Mouse (Mus musculus): ENCODE results near the gene Bmp10. TPM values are rescaled to one million over a fixed set of nuclear protein-coding genes. Genes with fewer than 3 reads are reported as not detected.
A peak's percentile ranks its signal among the peaks of the same experiment; 100 is the strongest.
"Not testable (repeated sequence)": the region's sequence is repeated elsewhere in the genome, so short reads cannot be mapped to it uniquely, and the experiment has no call there.

Gene Bmp10
- polyA plus RNA-seq, 1 experiment, result not detected

GRCm38 (mm10) chr6:87451016-87451415, 22.2 kb downstream of the Bmp10 start:
- no peaks in the 10 kb centered on the region for H3K79me3 ChIP-seq (ENCODE audit: low read depth)
- no peaks in the 10 kb centered on the region for H3K79me2 ChIP-seq (ENCODE audit: control insufficient read depth, insufficient read depth)
- H3K36me3 ChIP-seq (ENCODE audit: control insufficient read depth, insufficient read depth), result no peaks in the 10 kb centered on the region
- no peak overlapping the region for H3K4me3 ChIP-seq (ENCODE audit: insufficient read depth, poor library complexity, severe bottlenecking)
- H3ac ChIP-seq (ENCODE audit: control insufficient read depth, insufficient read length, low read depth), result no peak overlapping the region
- peaks cover 26% of the 10 kb centered on the region for H3K27me3 ChIP-seq (ENCODE audit: control insufficient read depth, insufficient read depth, insufficient read length)
- no peak for TF ChIP-seq USF1 (IDR thresholded peaks at IDR 0.05; ENCODE audit: low read depth)
- no peak for TF ChIP-seq MYOG (IDR thresholded peaks at IDR 0.05; ENCODE audit: control insufficient read depth, extremely low read depth, insufficient read length)
- TF ChIP-seq MYOD1 (IDR thresholded peaks at IDR 0.05; ENCODE audit: control insufficient read depth, insufficient read length, low read depth), result no peak
- TF ChIP-seq FOSL1 (IDR thresholded peaks at IDR 0.05; ENCODE audit: insufficient read depth, low read length, poor library complexity, severe bottlenecking), result no peak
- peak; percentile 38 for TF ChIP-seq CTCF (IDR thresholded peaks at IDR 0.05; ENCODE audit: control insufficient read depth, insufficient read depth, insufficient read length)
- no peak for TF ChIP-seq CEBPB (IDR thresholded peaks at IDR 0.05; ENCODE audit: low read depth)
- no peak for TF ChIP-seq MAX (IDR thresholded peaks at IDR 0.05)

- H3K27me3 ChIP-seq (ENCODE audit: control insufficient read depth, insufficient read depth, insufficient read length), result peaks cover 28% of the 10 kb centered on the region
- H3K36me3 ChIP-seq (ENCODE audit: control insufficient read depth, insufficient read depth), result no peaks in the 10 kb centered on the region
- no peak for TF ChIP-seq CEBPB (IDR thresholded peaks at IDR 0.05; ENCODE audit: low read depth)
These were observed 23.0 kb downstream of the Bmp10 start for GRCm38 (mm10) chr6:87451771-87452170.

GRCm38 (mm10) chr6:87455507-87455906, 26.7 kb downstream of the Bmp10 start:
- Histone ChIP-seq H3ac (ENCODE audit: control insufficient read depth, insufficient read length, low read depth) (no peak overlapping the region), H3K36me3 (ENCODE audit: control insufficient read depth, insufficient read depth) (no peaks in the 10 kb centered on the region), H3K79me2 (ENCODE audit: control insufficient read depth, insufficient read depth) (no peaks in the 10 kb centered on the region), H3K79me3 (ENCODE audit: low read depth) (no peaks in the 10 kb centered on the region), H3K4me3 (ENCODE audit: insufficient read depth, poor library complexity, severe bottlenecking) (no peak overlapping the region), H3K27me3 (ENCODE audit: control insufficient read depth, insufficient read depth, insufficient read length) (peaks cover 37% of the 10 kb centered on the region)
- TF ChIP-seq USF1 (IDR thresholded peaks at IDR 0.05; ENCODE audit: low read depth) (no peak), CTCF (IDR thresholded peaks at IDR 0.05; ENCODE audit: control insufficient read depth, insufficient read depth, insufficient read length) (no peak), MYOD1 (IDR thresholded peaks at IDR 0.05; ENCODE audit: control insufficient read depth, insufficient read length, low read depth) (no peak), MAX (IDR thresholded peaks at IDR 0.05) (no peak), CEBPB (IDR thresholded peaks at IDR 0.05; ENCODE audit: low read depth) (no peak), MYOG (IDR thresholded peaks at IDR 0.05; ENCODE audit: control insufficient read depth, extremely low read depth, insufficient read length) (no peak), FOSL1 (IDR thresholded peaks at IDR 0.05; ENCODE audit: insufficient read depth, low read length, poor library complexity, severe bottlenecking) (no peak)

More at GRCm38 (mm10) chr6:87451771-87452170, 23.0 kb downstream of the Bmp10 start:
- Histone ChIP-seq H3K79me3 (ENCODE audit: low read depth) (no peaks in the 10 kb centered on the region), H3K79me2 (ENCODE audit: control insufficient read depth, insufficient read depth) (no peaks in the 10 kb centered on the region), H3ac (ENCODE audit: control insufficient read depth, insufficient read length, low read depth) (no peak overlapping the region), H3K4me3 (ENCODE audit: insufficient read depth, poor library complexity, severe bottlenecking) (no peak overlapping the region)

GRCm38 (mm10) chr6:87466221-87466620, 37.4 kb downstream of the Bmp10 start:
- H3K27me3 ChIP-seq (ENCODE audit: control insufficient read depth, insufficient read depth, insufficient read length), result peaks cover 16% of the 10 kb centered on the region
- H3K79me3 ChIP-seq (ENCODE audit: low read depth), result no peaks in the 10 kb centered on the region
- no peaks in the 10 kb centered on the region for H3K79me2 ChIP-seq (ENCODE audit: control insufficient read depth, insufficient read depth)
- no peak overlapping the region for H3ac ChIP-seq (ENCODE audit: control insufficient read depth, insufficient read length, low read depth)
- no peak overlapping the region for H3K4me3 ChIP-seq (ENCODE audit: insufficient read depth, poor library complexity, severe bottlenecking)
- no peaks in the 10 kb centered on the region for H3K36me3 ChIP-seq (ENCODE audit: control insufficient read depth, insufficient read depth)
- no peak for TF ChIP-seq MYOG (IDR thresholded peaks at IDR 0.05; ENCODE audit: control insufficient read depth, extremely low read depth, insufficient read length)
- no peak for TF ChIP-seq MAX (IDR thresholded peaks at IDR 0.05)
- no peak for TF ChIP-seq FOSL1 (IDR thresholded peaks at IDR 0.05; ENCODE audit: insufficient read depth, low read length, poor library complexity, severe bottlenecking)
- TF ChIP-seq CTCF (IDR thresholded peaks at IDR 0.05; ENCODE audit: control insufficient read depth, insufficient read depth, insufficient read length), result peak; percentile 97

GRCm38 (mm10) chr6:87467373-87467772, 38.6 kb downstream of the Bmp10 start:
- no peak overlapping the region for H3K4me3 ChIP-seq (ENCODE audit: insufficient read depth, poor library complexity, severe bottlenecking)
- no peaks in the 10 kb centered on the region for H3K79me3 ChIP-seq (ENCODE audit: low read depth)
- no peaks in the 10 kb centered on the region for H3K36me3 ChIP-seq (ENCODE audit: control insufficient read depth, insufficient read depth)
- TF ChIP-seq MYOD1 (IDR thresholded peaks at IDR 0.05; ENCODE audit: control insufficient read depth, insufficient read length, low read depth), result no peak
- TF ChIP-seq FOSL1 (IDR thresholded peaks at IDR 0.05; ENCODE audit: insufficient read depth, low read length, poor library complexity, severe bottlenecking), result no peak
- no peak for TF ChIP-seq MAX (IDR thresholded peaks at IDR 0.05)
- no peak for TF ChIP-seq CTCF (IDR thresholded peaks at IDR 0.05; ENCODE audit: control insufficient read depth, insufficient read depth, insufficient read length)
- no peak for TF ChIP-seq MYOG (IDR thresholded peaks at IDR 0.05; ENCODE audit: control insufficient read depth, extremely low read depth, insufficient read length)
- TF ChIP-seq USF1 (IDR thresholded peaks at IDR 0.05; ENCODE audit: low read depth), result no peak
- TF ChIP-seq CEBPB (IDR thresholded peaks at IDR 0.05; ENCODE audit: low read depth), result no peak
- H3ac ChIP-seq (ENCODE audit: control insufficient read depth, insufficient read length, low read depth), result no peak overlapping the region
- peaks cover 10% of the 10 kb centered on the region for H3K27me3 ChIP-seq (ENCODE audit: control insufficient read depth, insufficient read depth, insufficient read length)
- H3K79me2 ChIP-seq (ENCODE audit: control insufficient read depth, insufficient read depth), result no peaks in the 10 kb centered on the region

GRCm38 (mm10) chr6:87468372-87468771, 39.6 kb downstream of the Bmp10 start:
- Histone ChIP-seq H3K4me3 (ENCODE audit: insufficient read depth, poor library complexity, severe bottlenecking) (no peak overlapping the region), H3ac (ENCODE audit: control insufficient read depth, insufficient read length, low read depth) (no peak overlapping the region), H3K36me3 (ENCODE audit: control insufficient read depth, insufficient read depth) (no peaks in the 10 kb centered on the region), H3K27me3 (ENCODE audit: control insufficient read depth, insufficient read depth, insufficient read length) (peaks cover 9% of the 10 kb centered on the region), H3K79me2 (ENCODE audit: control insufficient read depth, insufficient read depth) (no peaks in the 10 kb centered on the region), H3K79me3 (ENCODE audit: low read depth) (no peaks in the 10 kb centered on the region)
- no peak for TF ChIP-seq CEBPB (IDR thresholded peaks at IDR 0.05; ENCODE audit: low read depth)
- no peak for TF ChIP-seq MAX (IDR thresholded peaks at IDR 0.05)
- no peak for TF ChIP-seq MYOG (IDR thresholded peaks at IDR 0.05; ENCODE audit: control insufficient read depth, extremely low read depth, insufficient read length)
- no peak for TF ChIP-seq CTCF (IDR thresholded peaks at IDR 0.05; ENCODE audit: control insufficient read depth, insufficient read depth, insufficient read length)
- TF ChIP-seq USF1 (IDR thresholded peaks at IDR 0.05; ENCODE audit: low read depth), result no peak
- TF ChIP-seq MYOD1 (IDR thresholded peaks at IDR 0.05; ENCODE audit: control insufficient read depth, insufficient read length, low read depth), result no peak
- no peak for TF ChIP-seq FOSL1 (IDR thresholded peaks at IDR 0.05; ENCODE audit: insufficient read depth, low read length, poor library complexity, severe bottlenecking)

GRCm38 (mm10) chr6:87470098-87470497, 41.3 kb downstream of the Bmp10 start:
- not testable (repeated sequence) for H3ac ChIP-seq (ENCODE audit: control insufficient read depth, insufficient read length, low read depth); H3K79me2 ChIP-seq (ENCODE audit: control insufficient read depth, insufficient read depth); H3K27me3 ChIP-seq (ENCODE audit: control insufficient read depth, insufficient read depth, insufficient read length); H3K4me3 ChIP-seq (ENCODE audit: insufficient read depth, poor library complexity, severe bottlenecking); H3K36me3 ChIP-seq (ENCODE audit: control insufficient read depth, insufficient read depth); H3K79me3 ChIP-seq (ENCODE audit: low read depth)

Measured in C2C12 (cell line).